Mouse (Mus musculus) kidney, postnatal 4 days (tissue): ENCODE measurements around the gene Sept11.
A peak's percentile ranks its signal among the peaks of the same experiment; 100 is the strongest.

Experiments used
- DNase-seq, 2 experiments: peaks; one replicate each; pipeline ENCODE4 v3.0.0; 2021; ENCODE audit warnings: mixed read lengths in 2 of 2

The Sept11 gene

GRCm38 (mm10) chr5:93095301-93095700 is 2.1 kb downstream of the Sept11 start:
- no peak for DNase-seq

- DNase-seq, result no peak
These were observed 4.1 kb downstream of the Sept11 start for GRCm38 (mm10) chr5:93097204-93097906.

- no peak for DNase-seq
These were observed 5.0 kb downstream of the Sept11 start for GRCm38 (mm10) chr5:93098219-93098618.

GRCm38 (mm10) chr5:93098811-93099210 is 5.6 kb downstream of the Sept11 start:
- DNase-seq, result no peak

- DNase-seq, result no peak
These were observed 7.7 kb downstream of the Sept11 start for GRCm38 (mm10) chr5:93100906-93101305.

GRCm38 (mm10) chr5:93101371-93101791 is 8.1 kb downstream of the Sept11 start:
- peak; percentile 72 to 81 for DNase-seq

- DNase-seq, result no peak
These were observed 10.4 kb downstream of the Sept11 start for GRCm38 (mm10) chr5:93103603-93104002.

GRCm38 (mm10) chr5:93104987-93105823 is 12.0 kb downstream of the Sept11 start:
- DNase-seq, result no peak

GRCm38 (mm10) chr5:93106048-93106447 is 12.8 kb downstream of the Sept11 start:
- DNase-seq, result no peak

- no peak for DNase-seq
These were observed 15.5 kb downstream of the Sept11 start for GRCm38 (mm10) chr5:93108703-93109102.

GRCm38 (mm10) chr5:93109555-93109954 is 16.3 kb downstream of the Sept11 start:
- DNase-seq, result no peak

GRCm38 (mm10) chr5:93112290-93112689 is 19.1 kb downstream of the Sept11 start:
- DNase-seq, result no peak

GRCm38 (mm10) chr5:93113517-93113916 is 20.3 kb downstream of the Sept11 start:
- DNase-seq, result no peak

GRCm38 (mm10) chr5:93114515-93114914 is 21.3 kb downstream of the Sept11 start:
- DNase-seq, result no peak

GRCm38 (mm10) chr5:93115059-93115458 is 21.8 kb downstream of the Sept11 start:
- peak in 1 of 2 experiments; percentile 70 for DNase-seq

GRCm38 (mm10) chr5:93115854-93116253 is 22.6 kb downstream of the Sept11 start:
- no peak for DNase-seq

- no peak for DNase-seq
These were observed 24.4 kb downstream of the Sept11 start for GRCm38 (mm10) chr5:93117648-93118047.

- peak; percentile 44 to 61 for DNase-seq
These were observed 28.4 kb downstream of the Sept11 start for GRCm38 (mm10) chr5:93121660-93122059.

- DNase-seq, result peak in 1 of 2 experiments; percentile 63
These were observed 31.0 kb downstream of the Sept11 start for GRCm38 (mm10) chr5:93124031-93124826.

- DNase-seq, result no peak
These were observed 32.1 kb downstream of the Sept11 start for GRCm38 (mm10) chr5:93125325-93125724.

- DNase-seq, result no peak
These were observed 33.1 kb downstream of the Sept11 start for GRCm38 (mm10) chr5:93126222-93126929.

- DNase-seq, result no peak
These were observed 33.8 kb downstream of the Sept11 start for GRCm38 (mm10) chr5:93126930-93127562.
